Mouse (Mus musculus) embryonic fibroblast, embryonic 13.5 days (primary cell): ENCODE data around the gene E2f2.

Experiments
- CTCF ChIP-seq: IDR thresholded peaks from 2 replicates; pipeline ENCODE4 v1.5.1; 2011; ENCODE audit warnings: mild to moderate bottlenecking, control low read depth, low read length, moderate library complexity, borderline replicate concordance; ENCODE audit not compliant: insufficient read depth
- POLR2A ChIP-seq: IDR thresholded peaks from 2 replicates; pipeline ENCODE4 v1.6.1; 2011; ENCODE audit warnings: low read depth, mild to moderate bottlenecking, control low read depth, low read length, moderate library complexity

- TF ChIP-seq CTCF (no peak), POLR2A (no peak)
Observed at GRCm38 (mm10) chr4:136164981-136165380, 7.2 kb upstream of the E2f2 start.
